Mouse (Mus musculus) stomach, postnatal 0 days (tissue): Measurements from ENCODE around the gene Ninj1. TPM values are rescaled to one million over a fixed set of nuclear protein-coding genes. Genes with fewer than 3 reads are reported as not detected.

Source experiments
- ATAC-seq: fragments of 200-750 bp; cut with Nextera tagmentation; 2 replicates; pipeline ENCODE4 v1.8.0; 2017; ENCODE audit not compliant: low FRiP score, low TSS enrichment
- DNase-seq: peaks from one replicate; pipeline ENCODE4 v3.0.0-alpha.2; 2016; ENCODE audit warnings: low spot score
- H3K27ac ChIP-seq: fragments of 300-500 bp; sonication (generic); replicated peaks from 2 replicates; pipeline ENCODE4 v1.5.1; 2014; ENCODE audit warnings: mild to moderate bottlenecking, control low read depth
- H3K27me3 ChIP-seq: fragments of 300-500 bp; sonication (generic); 2 replicates; pipeline ENCODE4 v1.6.1; 2014; ENCODE audit warnings: low read length; ENCODE audit not compliant: control insufficient read depth, insufficient read depth
- H3K36me3 ChIP-seq: fragments of 300-500 bp; sonication (generic); 2 replicates; pipeline ENCODE4 v1.6.1; 2014; ENCODE audit warnings: low read length, mixed read lengths; ENCODE audit not compliant: control insufficient read depth, insufficient read depth
- H3K4me1 ChIP-seq: fragments of 300-500 bp; sonication (generic); replicated peaks from 2 replicates; pipeline ENCODE4 v1.6.1; 2014; ENCODE audit warnings: antibody characterized with exemption; ENCODE audit not compliant: control insufficient read depth, insufficient read depth
- H3K4me2 ChIP-seq: fragments of 300-500 bp; sonication (generic); replicated peaks from 2 replicates; pipeline ENCODE4 v1.6.1; 2014; ENCODE audit warnings: low read depth, mild to moderate bottlenecking, control low read depth, moderate library complexity
- H3K4me3 ChIP-seq: fragments of 300-500 bp; sonication (generic); 2 replicates; pipeline ENCODE4 v1.5.1; 2014; ENCODE audit warnings: low read depth, low read length, control low read depth
- H3K9ac ChIP-seq: fragments of 300-500 bp; sonication (generic); 2 replicates; pipeline ENCODE4 v1.6.1; 2014; ENCODE audit warnings: mild to moderate bottlenecking, low read length, control low read depth, mixed read lengths
- H3K9me3 ChIP-seq: fragments of 300-500 bp; sonication (generic); 2 replicates; pipeline ENCODE4 v1.6.1; 2016; ENCODE audit warnings: low read length; ENCODE audit not compliant: control insufficient read depth
- CTCF ChIP-seq: IDR thresholded peaks from 2 replicates; pipeline ENCODE4 v1.5.1; 2016; ENCODE audit warnings: antibody characterized with exemption, low read depth, mild to moderate bottlenecking, moderate library complexity
- EP300 ChIP-seq: optimal IDR thresholded peaks from 2 replicates; pipeline ENCODE3; 2016; ENCODE audit warnings: antibody characterized with exemption
- WGBS: fragments of 180-500 bp; shearing (Covaris S2); extraction: QIAGEN DNeasy Blood & Tissue Kit; methylation state at CpG from one replicate; pipeline ENCODE4 v1.1.7; 2014; 5-methylcytosine and 5-hydroxymethylcytosine counted together
- polyA plus RNA-seq: library from polyadenylated mRNA; unstranded; fragments of >200 nt; fragmentation: Nextera tagmentation; extraction: Ambion mirVana; gene quantifications from 2 replicates; pipeline ENCODE4 v1.2.1, GENCODE M21; 2015

Gene Ninj1
- polyA plus RNA-seq, 1 experiment from 2014 or later, result 76.3 TPM

DNA sequence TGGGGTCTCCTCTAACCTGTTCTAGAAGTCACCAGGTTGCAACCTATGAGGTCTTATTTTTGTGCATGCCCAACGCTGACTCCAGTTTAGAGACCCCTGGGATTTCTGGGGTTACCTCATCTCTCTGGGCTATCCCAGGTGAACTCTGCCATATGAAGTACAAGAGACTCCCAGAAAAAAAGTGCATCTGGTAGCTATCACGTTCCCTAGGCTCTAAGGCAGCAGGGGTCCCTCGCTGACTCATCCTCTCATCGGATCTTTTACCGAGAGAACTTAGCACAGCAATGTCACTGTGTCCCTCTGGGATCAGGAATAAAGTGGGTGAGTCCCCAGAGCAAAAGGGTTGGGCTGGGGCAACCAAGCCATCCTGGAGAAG lies 27.8 kb downstream of the Ninj1 start:
- 10% methylated on average over 5 of the region's 5 CpGs for WGBS
- Histone ChIP-seq H3K9ac (peak overlapping the region; percentile 95), H3K4me2 (peak overlapping the region; percentile 74), H3K27ac (peak overlapping the region; percentile 95; the same call in 1 of the 2 replicates), H3K4me1 (peaks cover 12% of the 10 kb centered on the region), H3K9me3 (no peaks in the 10 kb centered on the region), H3K27me3 (no peaks in the 10 kb centered on the region), H3K36me3 (no peaks in the 10 kb centered on the region), H3K4me3 (peak overlapping the region; percentile 96)
- TF ChIP-seq EP300, result no peak
- no peak for TF ChIP-seq CTCF
- no peak for ATAC-seq
- DNase-seq, result no peak

DNA sequence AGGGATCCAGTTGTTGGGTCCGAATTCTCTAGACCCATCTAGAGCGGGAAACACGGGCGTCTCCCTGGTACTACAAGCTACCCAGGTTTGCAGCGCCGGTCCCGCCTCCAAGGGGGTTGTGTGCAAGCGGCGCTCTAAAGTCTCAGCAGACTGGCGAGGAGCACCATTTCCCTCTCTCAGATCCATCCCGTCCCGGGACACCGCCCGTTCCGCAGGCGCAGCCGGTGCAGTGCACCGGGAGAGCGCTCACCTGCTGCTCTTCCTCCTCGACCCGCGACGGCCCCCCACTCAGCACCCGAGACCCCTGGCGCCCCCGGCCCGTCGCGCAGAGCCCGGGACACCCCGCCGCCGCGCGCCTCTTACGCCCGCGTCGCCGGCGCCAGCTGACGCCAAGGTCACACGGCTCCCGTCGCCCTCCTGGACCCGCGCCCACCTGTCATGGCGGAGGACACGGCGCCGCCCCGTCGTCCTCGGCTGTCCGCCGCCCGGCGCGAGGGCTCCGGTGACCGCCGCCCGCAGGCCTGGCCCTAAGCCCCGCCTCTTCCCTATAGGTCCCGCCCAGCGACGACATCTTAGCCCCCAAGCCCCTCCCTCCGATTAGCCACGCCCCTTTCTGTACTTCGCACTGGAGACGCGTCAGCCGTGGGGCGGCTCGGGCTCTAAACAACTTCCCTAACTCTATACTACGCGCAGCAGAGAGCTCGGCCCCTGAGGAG lies 28.4 kb downstream of the Ninj1 start, which contains the start of gene Card19:
TSS of gene Card19 (minus strand) at position 534 of the 716 bp plus-strand sequence.
- H3K9me3 ChIP-seq, result no peaks in the 10 kb centered on the region
- TF ChIP-seq CTCF, result no peak
- TF ChIP-seq EP300, result no peak
- H3K27ac ChIP-seq, result peak within 1 kb of the TSS; percentile 95
- DNase-seq (peak; percentile 97), ATAC-seq (peak; percentile 90)
- no peaks in the 10 kb centered on the region for H3K27me3 ChIP-seq
- peak within 1 kb of the TSS; percentile 95 for H3K9ac ChIP-seq
- no peaks in the 10 kb centered on the region for H3K36me3 ChIP-seq
- whole genome bisulfite sequencing, result 1% methylated on average over 69 of the region's 78 CpGs
- H3K4me1 ChIP-seq, result peaks cover 12% of the 10 kb centered on the region
- H3K4me2 ChIP-seq, result peak within 1 kb of the TSS; percentile 74
- peak within 1 kb of the TSS; percentile 96 for H3K4me3 ChIP-seq

GRCm38 (mm10) chr13:49216220-49216552 lies 28.9 kb downstream of the Ninj1 start:
- peak overlapping the region; percentile 74 for H3K4me2 ChIP-seq
- no peaks in the 10 kb centered on the region for H3K27me3 ChIP-seq
- H3K9ac ChIP-seq, result peak overlapping the region; percentile 95
- H3K27ac ChIP-seq, result peak overlapping the region; percentile 95
- ATAC-seq (peak; percentile 58), DNase-seq (no peak)
- peak overlapping the region; percentile 96 for H3K4me3 ChIP-seq
- peaks cover 12% of the 10 kb centered on the region for H3K4me1 ChIP-seq
- H3K9me3 ChIP-seq, result no peaks in the 10 kb centered on the region
- TF ChIP-seq CTCF (no peak), EP300 (no peak)
- H3K36me3 ChIP-seq, result no peaks in the 10 kb centered on the region
- WGBS, result 4% methylated on average over 17 of the region's 17 CpGs

- Histone ChIP-seq H3K36me3 (no peaks in the 10 kb centered on the region), H3K4me2 (no peak overlapping the region; the same call in 1 of the 2 replicates), H3K27me3 (no peaks in the 10 kb centered on the region), H3K4me3 (no peak overlapping the region), H3K9ac (no peak overlapping the region), H3K27ac (no peak overlapping the region), H3K4me1 (peaks cover 12% of the 10 kb centered on the region), H3K9me3 (no peaks in the 10 kb centered on the region)
- no peak for TF ChIP-seq CTCF
- no peak for TF ChIP-seq EP300
- 68% methylated on average over 9 of the region's 9 CpGs for WGBS
- ATAC-seq (no peak), DNase-seq (no peak)
Observed at GRCm38 (mm10) chr13:49216808-49217561, 29.7 kb downstream of the Ninj1 start.

DNA sequence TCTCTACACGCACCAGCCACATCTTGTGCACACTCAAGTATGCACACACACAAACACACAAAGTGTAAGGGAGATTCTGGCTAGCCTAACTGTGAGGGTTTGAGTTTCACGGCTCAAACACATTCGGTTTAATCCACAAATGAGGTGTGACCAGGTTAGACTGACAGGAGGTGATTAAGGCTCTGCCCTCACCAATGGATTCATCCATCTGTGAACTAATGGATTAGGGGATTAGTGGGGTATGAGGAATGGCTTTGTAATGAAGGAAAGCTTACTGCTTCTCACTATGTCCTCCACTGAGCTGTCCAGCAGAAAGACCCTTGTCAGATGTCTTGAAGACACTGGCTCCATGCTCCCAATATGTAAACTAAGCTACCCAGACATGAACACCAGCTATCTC lies 31.4 kb downstream of the Ninj1 start:
- H3K36me3 ChIP-seq, result no peaks in the 10 kb centered on the region
- H3K4me2 ChIP-seq, result no peak overlapping the region
- H3K27ac ChIP-seq, result no peak overlapping the region
- no peak overlapping the region for H3K9ac ChIP-seq
- H3K9me3 ChIP-seq, result no peaks in the 10 kb centered on the region
- DNase-seq (no peak), ATAC-seq (no peak)
- peaks cover 12% of the 10 kb centered on the region for H3K4me1 ChIP-seq
- TF ChIP-seq CTCF (no peak), EP300 (no peak)
- no peak overlapping the region for H3K4me3 ChIP-seq
- no peaks in the 10 kb centered on the region for H3K27me3 ChIP-seq
- WGBS, result 60% methylated on average over 3 of the region's 3 CpGs

- peaks cover 12% of the 10 kb centered on the region for H3K4me1 ChIP-seq
- no peaks in the 10 kb centered on the region for H3K9me3 ChIP-seq
- DNase-seq (no peak), ATAC-seq (no peak)
- no peaks in the 10 kb centered on the region for H3K36me3 ChIP-seq
- H3K9ac ChIP-seq, result no peak overlapping the region
- H3K27me3 ChIP-seq, result no peaks in the 10 kb centered on the region
- no peak overlapping the region for H3K4me3 ChIP-seq
- no peak overlapping the region for H3K27ac ChIP-seq
- TF ChIP-seq CTCF (no peak), EP300 (no peak)
- WGBS, result 82% methylated on average over 4 of the region's 4 CpGs
- no peak overlapping the region for H3K4me2 ChIP-seq
Observed at GRCm38 (mm10) chr13:49219367-49219766, 32.1 kb downstream of the Ninj1 start.
